Mouse (Mus musculus) left cerebral cortex, adult 18-20 months (tissue): Measurements from ENCODE around the gene Zfp992. TPM values are rescaled to one million over a fixed set of nuclear protein-coding genes. Genes with fewer than 3 reads are reported as not detected.
"Not testable (repeated sequence)": the region's sequence is repeated elsewhere in the genome, so short reads cannot be mapped to it uniquely, and the experiment has no call there.

ENCODE experiments used
- DNase-seq, 2 experiments: peaks; one replicate each; pipeline ENCODE4 v3.0.0; 2021 to 2022; ENCODE audit warnings: low spot score in 2 of 2, mixed read lengths in 1 of 2
- total RNA-seq, 2 experiments: library from RNA; stranded (reverse); gene quantifications; 2 replicates each; pipeline ENCODE4 v1.2.3; 2021

The Zfp992 gene
- total RNA-seq, 2 experiments from 2014 or later, result 2.5 to 3.2 TPM

DNA sequence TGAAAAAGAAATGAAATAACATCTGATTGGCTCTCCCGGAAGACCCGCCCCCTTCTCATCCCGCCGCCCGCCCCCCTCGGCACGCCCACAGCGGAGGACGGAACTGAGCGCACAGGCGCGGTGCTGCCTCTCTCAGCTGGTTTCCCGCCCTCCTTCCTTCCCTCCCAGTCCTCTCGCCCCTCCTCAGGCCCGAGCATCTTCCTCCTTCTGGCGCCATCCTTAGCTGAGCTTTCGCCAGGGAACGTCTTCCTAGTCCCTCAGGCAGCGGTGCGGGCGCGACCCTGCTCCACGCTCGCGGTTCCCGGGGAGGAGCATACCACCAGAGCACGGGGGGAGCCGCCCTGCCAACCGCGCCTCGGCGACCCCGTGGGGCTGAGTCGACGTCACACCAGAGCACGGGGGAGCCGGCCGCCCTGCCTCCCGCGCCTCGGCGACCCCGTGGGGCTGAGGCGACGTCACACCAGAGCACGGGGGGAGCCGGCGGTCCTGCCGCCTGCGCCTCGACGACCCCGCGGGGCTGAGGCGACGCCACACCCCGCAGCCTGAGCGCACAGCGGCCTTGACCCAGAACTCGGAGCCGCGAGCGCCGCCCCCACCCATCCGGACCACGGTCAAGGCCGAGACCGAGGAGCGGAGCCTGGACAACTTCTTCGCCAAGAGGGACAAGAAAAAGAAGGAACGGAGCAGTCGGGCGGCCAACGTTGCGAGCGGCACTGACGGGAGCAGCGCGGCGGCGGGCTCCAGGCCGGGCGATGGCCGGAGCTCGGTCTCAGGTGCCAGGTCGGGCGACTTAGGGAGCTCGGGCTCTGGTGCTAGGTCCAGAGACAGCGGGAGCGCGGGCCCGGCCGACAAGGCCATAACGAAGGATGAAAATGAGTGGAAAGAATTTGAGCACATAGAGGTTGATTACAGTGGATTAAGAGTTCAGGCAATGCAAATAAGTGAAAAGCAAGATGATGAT lies 26.2 kb downstream of the Zfp992 start:
- not testable (repeated sequence) for DNase-seq

DNA sequence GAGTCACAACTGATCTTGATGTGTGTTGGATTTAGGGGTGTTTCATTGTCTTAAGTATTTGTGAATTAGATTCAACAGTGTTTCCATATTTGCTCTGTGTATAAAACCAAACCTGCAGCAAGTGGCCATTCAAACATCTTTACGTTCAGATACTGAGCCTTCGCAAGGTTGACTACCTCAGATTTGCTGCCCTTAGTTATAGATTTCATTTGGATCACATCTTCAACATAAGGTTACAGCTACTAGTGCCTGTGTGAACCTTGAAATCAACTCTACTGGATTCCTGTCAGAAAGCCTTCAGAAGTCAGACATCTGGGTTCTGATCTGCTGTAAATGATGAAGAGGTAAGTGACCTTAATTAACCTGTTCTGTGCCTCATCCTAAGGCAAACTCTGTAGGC lies 27.4 kb downstream of the Zfp992 start:
- DNase-seq, result not testable (repeated sequence)

DNA sequence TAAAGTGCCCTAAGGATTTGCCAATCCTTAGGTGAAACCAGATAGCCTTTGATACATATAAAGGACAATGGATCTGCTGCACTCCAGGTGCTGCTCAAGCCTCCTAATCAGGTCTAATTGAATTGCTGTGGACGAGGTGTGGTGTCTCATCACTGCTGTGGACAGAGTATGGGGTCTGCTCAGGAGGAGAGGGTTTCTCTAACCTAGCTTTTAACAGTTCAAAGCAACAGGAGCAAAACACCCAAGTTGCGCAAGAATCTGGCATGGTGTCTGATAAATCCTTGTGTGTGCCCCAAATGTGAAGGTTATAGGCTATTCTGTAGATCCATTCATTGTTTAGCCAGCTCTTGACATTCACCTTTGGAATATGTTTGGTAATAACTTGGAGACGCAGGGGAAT lies 28.1 kb downstream of the Zfp992 start:
- DNase-seq, result not testable (repeated sequence)

DNA sequence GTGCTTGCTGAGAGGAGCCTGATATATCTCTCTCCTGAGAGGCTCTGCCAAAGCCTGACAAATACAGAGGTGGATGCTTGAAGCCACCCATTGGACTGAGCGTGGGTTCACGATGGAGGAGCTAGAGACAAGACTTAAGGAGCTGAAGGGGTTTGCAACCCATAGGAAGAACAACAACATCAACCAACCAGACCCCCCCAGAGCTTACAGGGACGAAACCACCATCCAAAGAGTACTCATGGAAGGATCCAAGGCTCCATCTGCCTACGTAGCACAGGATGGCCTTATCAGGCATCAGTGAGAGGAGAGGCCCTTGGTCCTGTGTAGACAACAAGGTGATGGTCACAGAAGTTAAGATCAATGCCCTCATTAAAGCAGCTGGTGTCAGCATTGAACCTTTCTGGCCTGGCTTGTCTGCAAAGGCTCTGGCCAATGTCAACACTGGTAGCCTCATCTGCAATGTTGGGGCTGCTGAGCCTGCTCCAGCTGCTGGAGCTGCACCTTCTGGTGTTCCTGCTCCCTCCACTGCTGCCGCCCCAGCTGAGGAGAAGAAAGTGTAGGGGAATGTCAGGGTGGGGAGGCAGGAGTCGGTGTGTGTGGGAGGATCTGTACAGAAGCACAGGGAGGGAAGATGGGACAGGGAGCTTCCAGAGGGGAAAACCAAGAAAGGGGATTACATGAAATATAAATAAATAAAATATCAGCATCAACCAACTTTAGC lies 31.7 kb downstream of the Zfp992 start:
- DNase-seq, result not testable (repeated sequence)

DNA sequence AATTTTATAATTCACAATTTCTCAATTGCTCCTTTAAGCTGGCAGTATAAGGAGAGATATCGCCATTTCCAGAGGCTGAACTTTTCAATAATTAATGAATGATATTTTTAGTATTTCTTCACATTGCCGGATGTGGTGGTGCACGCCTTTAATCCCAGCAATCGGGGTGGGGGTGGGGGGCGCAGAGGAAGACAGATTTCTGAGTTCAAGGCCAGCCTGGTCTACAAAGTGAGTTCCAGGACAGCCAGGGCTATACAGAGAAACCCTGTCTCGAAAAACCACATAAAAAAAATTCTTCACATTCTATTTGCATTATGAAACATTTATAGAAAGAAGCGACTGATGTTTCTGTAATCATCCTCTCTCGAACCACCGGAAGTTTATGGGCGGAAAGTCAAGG lies 33.7 kb downstream of the Zfp992 start:
- not testable (repeated sequence) for DNase-seq

DNA sequence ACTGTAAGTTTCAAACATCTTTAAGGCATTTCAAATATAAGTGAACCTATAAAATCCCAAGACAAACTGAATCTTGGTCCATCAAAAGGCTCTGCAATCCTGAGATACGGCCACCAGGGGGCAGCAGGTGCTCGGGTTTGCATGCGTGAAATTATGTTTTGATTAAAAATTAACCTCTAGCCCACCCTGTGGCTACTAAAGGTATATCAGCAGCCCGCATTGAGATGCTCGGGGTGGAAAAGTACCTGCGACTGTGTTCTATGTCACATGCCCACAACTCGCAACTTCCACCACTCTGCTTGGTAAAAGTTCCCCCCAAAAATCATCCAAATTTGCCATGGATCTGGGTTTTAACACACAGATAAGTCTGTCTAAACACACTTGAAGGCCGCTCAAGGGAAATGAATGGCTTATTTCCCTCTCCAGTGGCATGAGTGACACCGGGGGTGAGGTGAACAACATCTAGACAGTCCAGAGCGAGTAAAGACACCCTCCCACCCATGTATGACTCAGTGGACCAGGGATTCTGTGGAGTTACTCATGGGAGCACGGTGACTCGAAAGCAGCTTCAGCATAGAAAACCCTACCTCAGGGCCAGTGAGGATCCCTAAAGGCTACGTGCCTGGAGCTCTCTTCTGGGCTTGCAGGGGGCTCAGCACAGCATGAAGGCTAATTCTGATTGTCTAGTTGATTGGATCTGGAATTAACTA lies 34.9 kb downstream of the Zfp992 start:
- not testable (repeated sequence) for DNase-seq

DNA sequence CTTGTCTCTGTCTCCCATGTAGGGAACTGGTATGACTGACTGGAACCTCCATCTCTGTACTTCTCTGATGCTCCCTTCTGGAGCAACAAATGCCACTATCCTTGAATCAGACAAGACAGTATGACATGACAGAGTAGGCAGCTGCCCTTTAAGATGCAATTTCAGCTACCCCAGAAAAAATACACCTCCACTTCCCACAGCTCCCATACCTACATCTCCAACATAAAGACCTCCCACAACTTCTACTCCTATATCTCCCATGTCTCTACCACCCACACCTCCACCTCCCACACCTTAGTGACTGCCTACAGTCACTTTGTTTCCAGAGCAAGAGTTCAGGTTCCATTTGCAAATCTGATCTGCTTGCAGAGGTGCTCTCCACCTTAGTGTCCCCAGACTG lies 35.9 kb downstream of the Zfp992 start:
- not testable (repeated sequence) for DNase-seq

DNA sequence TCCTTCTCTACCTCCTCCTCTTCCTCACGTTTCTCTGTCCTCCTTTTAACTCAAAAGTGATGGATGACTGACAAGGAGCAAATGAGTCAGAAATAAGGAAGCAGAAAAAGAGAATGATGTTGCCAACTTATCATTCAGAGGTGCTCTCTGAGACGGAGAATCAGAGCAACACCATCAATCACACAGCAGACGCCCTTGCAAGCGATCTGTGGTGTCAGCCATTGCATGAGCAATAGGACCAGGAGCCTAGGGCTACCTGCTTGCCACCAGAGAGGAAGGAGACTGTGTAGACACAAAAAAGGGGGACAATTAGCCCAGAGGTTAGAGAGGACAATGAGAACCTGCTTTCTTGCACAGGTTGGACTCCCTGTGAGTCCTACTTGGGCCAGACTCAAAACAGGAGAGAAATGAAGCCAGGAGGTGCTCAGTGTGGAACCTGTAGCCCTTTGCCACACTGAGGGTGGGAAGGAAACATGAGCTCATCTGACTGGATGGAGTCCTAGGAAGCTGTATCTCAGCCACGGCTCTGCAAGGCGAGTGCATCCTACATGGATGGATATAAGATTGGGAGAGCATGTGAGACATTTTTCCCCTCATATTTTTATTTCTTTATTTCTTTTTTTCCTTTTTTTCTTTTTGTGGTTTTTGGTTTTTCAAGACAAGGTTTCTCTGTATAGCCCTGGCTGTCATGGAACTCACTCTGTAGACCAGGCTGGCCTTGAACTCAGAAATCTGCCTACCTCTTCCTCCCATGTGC lies 36.5 kb downstream of the Zfp992 start:
- DNase-seq, result not testable (repeated sequence)

DNA sequence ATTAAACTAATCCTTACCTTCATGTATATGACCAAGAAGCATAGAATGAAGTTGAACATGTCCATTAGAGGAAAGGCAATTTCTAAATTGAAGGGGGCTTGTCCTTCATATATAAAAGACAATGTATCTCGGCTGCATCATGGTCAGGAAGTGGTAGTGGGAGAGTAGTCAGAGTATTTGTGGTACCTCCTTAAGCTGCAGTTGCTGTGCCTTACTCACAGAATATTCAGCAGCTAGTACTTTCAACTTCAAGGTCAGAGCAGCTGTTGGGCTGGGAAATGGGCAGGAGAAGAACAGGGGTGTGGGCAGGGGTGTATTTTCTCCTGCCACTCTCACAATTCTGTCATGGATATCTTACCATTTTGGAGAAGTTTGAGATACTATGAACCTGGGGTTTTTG lies 37.9 kb downstream of the Zfp992 start:
- not testable (repeated sequence) for DNase-seq

DNA sequence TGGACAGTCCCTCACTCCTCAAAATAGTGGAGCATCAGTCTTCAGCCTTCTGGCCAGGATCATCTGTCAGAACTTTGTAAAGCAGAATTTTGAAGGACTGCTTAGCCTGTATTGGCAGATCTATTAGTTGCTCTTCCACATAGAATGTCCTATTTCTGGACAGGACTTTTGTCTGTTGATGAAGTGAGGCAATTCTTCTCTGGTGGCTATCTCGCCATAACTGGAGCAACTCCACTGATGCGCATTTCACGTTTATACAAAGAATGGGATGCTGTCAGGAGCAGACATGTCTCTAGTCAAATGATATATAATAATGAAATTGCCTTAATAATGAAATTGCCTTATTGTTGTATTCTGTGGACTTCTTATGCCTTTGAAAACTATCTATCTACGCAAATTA lies 40.4 kb downstream of the Zfp992 start:
- not testable (repeated sequence) for DNase-seq

DNA sequence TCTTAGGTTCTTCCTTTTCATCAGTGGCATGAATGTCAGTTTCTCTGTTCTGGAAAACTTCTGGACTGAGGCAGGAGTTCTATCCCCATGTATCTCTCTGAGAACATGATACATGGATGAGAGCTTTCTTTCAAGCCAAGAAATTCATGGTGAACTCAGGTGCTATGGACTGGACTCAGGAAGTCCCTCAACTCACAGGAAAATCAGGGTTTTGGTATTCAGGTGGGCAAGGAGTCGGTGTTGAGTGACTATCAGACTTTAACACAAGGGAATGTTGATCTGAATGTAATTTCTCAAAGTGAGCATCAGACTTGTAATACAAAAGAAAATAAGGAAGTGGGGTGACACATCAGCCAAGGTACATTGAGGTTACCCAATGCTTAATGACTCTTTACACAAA lies 43.2 kb downstream of the Zfp992 start:
- DNase-seq, result not testable (repeated sequence)

DNA sequence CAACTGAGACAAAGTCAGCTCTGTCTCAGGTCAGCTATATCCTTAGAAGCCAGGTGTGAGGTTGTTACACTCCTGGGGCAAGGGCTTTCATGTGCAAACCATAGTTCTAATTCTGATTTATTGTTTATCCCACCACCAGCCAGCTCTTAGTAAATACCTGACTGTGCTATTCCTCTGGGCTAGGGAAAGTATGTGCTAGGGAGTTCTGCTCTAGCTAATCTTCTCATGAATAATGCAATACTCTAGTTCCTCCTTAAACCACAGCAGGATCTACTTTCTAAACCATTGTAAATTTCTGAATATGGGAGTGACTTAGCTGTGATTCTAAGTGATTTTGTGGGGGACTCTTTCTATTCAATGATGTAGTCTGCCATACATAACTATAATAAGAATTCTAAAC lies 43.6 kb downstream of the Zfp992 start:
- DNase-seq, result no peak

DNA sequence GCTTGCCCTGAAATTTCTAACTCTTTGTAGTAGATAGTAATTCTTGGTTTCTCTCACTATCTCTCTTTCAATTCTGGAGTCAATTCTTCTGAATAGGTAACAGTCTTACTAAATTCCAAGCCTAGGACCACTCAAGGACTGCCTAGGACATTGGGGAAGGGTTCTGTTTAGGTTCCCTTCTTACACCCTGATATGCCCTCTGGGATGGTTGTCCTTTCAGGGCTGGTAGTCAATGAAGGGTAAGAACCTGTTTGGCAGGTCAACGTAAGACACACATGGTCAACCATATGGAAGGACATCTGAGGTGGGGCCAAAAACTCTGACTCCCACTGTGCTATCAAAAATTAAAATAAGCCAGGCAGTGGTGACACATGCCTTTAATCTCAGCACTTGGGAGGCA lies 44.0 kb downstream of the Zfp992 start:
- no peak for DNase-seq

DNA sequence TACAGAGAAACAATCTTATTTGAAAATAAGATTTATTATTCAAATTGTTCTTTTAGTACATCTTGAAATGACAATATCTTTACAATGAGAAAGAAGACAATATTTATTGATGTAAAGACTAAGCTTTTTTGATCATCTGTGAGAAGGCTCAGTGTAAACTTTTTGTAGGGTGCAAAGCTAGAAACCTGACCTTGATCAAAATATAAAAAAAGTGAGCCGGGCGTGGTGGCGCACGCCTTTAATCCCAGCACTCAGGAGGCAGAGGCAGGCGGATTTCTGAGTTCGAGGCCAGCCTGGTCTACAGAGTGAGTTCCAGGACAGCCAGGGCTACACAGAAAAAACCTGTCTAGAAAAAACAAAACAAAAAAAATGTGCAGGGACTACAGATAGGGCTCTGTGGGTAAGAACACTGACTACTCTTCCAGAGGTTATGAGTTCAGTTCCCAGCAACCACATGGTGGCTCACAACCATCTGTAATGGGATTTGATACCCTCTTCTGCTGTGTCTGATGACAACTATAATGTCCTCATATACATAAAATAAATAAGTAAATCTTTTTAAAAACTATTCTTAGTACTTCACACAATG lies 44.6 kb downstream of the Zfp992 start:
- DNase-seq, result not testable (repeated sequence)

DNA sequence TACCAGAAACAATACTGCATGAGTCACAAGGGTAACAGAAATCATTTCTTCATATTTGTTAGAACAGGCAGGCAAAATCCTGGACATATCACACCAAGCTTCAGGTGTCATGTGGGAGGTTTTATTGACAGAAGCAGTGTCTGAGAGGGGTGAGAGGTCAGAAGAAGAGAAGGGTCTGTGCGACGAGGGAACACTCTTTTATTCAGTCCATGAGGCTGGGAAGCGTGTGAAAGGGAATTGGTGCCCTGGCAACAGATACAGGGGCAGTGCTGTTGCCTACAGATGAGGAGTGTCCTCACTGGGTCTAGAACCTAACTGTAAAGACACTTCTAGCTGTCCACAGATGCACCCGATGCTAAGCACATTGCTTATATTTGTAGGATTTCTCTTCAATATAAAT lies 46.2 kb downstream of the Zfp992 start:
- DNase-seq, result no peak

DNA sequence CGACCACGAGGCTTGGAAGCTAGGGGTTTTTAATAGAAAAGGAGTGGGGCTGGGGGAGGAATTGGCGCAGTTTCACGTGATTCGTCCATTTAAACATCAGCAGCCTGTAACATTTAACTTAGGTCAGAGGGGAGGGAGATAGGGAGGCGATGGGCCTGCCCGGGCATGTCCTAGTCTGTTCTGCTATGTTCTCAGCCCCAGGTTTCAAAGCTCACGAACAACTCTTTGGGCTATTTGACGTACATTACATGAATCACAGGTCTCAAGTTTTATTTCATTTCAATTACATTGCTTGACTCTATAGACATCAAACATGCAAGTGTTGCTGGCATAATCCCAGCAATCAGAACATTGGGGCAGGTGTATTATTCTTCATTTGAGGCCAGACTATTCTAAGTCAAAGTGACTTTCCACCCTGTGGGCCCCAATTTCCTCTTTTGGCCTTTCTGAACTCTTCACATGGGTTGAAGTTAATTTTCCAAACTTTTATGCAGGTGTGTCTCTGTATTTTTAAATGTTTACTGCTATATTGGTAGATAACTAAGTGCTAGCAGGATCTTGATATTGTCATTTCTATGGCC lies 49.0 kb downstream of the Zfp992 start:
- not testable (repeated sequence) for DNase-seq

DNA sequence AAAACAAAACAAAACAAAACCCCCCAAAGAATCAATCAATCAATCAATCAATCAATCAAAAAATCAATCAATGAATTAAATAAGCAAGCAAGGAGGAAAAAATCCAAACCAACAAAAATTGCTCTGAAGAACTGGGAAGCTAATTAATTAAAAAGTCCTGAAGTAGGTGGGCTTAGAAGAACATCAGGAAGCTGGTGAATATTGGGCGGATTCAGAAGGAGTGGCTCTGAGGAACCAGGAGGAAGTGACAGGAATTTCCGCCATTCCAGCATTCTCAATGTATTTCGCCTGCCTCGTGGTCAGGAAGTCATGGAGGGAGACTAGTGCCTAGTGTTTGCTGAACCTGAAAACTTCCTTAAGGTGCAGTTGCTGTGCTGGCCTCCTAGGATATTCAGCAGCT lies 52.9 kb downstream of the Zfp992 start, which contains the start of gene Zfp981:
Gene Zfp981, plus strand, starts transcription at position 301 of the 400 bp plus-strand sequence.
- not testable (repeated sequence) for DNase-seq

DNA sequence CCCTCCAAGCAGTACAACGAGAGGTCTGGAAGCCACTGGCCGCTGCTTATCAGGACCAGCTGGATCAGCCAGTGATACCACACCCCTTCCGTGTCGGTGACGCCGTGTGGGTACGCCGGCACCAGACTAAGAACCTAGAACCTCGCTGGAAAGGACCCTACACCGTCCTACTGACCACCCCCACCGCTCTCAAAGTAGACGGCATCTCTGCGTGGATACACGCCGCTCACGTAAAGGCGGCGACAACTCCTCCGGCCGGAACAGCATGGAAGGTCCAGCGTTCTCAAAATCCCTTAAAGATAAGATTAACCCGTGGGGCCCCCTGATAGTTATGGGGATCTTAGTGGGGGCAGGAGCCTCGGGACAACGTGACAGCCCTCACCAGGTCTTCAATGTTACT lies 60.2 kb downstream of the Zfp992 start:
- DNase-seq, result not testable (repeated sequence)

DNA sequence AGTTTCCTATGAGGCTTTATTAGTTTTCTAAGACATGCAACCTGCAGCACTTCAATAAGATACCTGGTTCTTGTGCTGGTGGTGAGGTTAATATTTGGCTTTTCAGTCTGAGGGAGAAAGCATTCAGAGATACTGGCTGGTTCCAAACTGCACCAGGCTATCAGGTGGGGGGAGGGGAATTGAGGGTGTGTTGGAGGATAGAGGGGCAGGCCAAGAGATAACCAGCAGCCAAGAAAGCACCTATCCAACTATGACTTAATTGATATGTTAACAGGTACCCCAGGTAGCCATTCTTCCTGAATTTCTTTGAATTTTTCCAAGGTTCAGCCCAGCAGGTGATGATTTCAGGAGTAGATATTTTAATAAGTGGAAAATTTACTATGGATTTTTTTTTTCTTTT lies 63.0 kb downstream of the Zfp992 start:
- not testable (repeated sequence) for DNase-seq

DNA sequence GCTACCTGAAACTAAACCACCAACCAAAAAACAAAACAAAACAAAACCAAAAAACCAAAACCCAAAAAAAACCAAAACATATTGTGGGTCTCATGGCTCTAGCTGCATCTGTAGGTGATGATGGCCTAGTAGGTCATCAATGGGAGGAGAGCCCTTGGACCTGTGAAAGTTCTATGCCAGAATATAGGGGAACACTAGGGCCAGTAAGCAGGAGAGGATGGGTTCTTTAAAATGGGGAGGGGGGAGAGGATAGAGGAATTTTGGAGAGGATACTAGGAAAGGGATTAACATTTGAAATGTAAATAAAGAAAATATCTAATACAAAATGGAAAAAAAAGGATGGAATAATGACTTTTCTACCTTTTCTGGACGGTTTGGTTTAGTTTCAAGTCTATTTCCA lies 67.7 kb downstream of the Zfp992 start:
- DNase-seq, result no peak
